Mouse (Mus musculus) cortical plate, adult 2 months (tissue): ENCODE results near the gene Tmem175. TPM values are rescaled to one million over a fixed set of nuclear protein-coding genes. Genes with fewer than 3 reads are reported as not detected.

Source experiments
- H3K27ac ChIP-seq: fragments of 200-500 bp; 2 replicates; pipeline ENCODE4 v1.5.1; 2012; ENCODE audit warnings: low read length, control low read depth, inconsistent platforms; ENCODE audit not compliant: insufficient read depth
- H3K4me1 ChIP-seq: fragments of 200-500 bp; 2 replicates; pipeline ENCODE4 v1.6.1; 2011; ENCODE audit warnings: low read length; ENCODE audit not compliant: control insufficient read depth, insufficient read depth
- H3K4me3 ChIP-seq: fragments of 200-500 bp; 2 replicates; pipeline ENCODE4 v1.5.1; 2011; ENCODE audit warnings: mild to moderate bottlenecking, low read length, control low read depth; ENCODE audit not compliant: insufficient read depth
- CTCF ChIP-seq: fragments of 200-500 bp; IDR thresholded peaks from 2 replicates; pipeline ENCODE4 v1.5.1; 2011; ENCODE audit warnings: mild to moderate bottlenecking, control low read depth, low read length; ENCODE audit not compliant: insufficient read depth; ENCODE audit errors: extremely low read depth
- POLR2A ChIP-seq: fragments of 200-500 bp; IDR thresholded peaks from 2 replicates; pipeline ENCODE4 v1.6.1; 2011; ENCODE audit warnings: mild to moderate bottlenecking, low read length, control low read depth; ENCODE audit not compliant: insufficient read depth; ENCODE audit errors: extremely low read depth
- polyA plus RNA-seq: library from polyadenylated mRNA; depleted of rRNA; stranded (reverse); fragments of >200 nt; gene quantifications from 2 replicates; pipeline ENCODE4 v1.2.3, GENCODE M21; 2012

The Tmem175 gene
- polyA plus RNA-seq, 1 experiment: 62.8 TPM

GRCm38 (mm10) chr5:108665066-108665465 is 35.5 kb downstream of the Tmem175 start:
- no peak overlapping the region for H3K4me3 ChIP-seq
- no peak for TF ChIP-seq CTCF
- H3K4me1 ChIP-seq: peaks cover 5% of the 10 kb centered on the region
- no peak overlapping the region for H3K27ac ChIP-seq

DNA sequence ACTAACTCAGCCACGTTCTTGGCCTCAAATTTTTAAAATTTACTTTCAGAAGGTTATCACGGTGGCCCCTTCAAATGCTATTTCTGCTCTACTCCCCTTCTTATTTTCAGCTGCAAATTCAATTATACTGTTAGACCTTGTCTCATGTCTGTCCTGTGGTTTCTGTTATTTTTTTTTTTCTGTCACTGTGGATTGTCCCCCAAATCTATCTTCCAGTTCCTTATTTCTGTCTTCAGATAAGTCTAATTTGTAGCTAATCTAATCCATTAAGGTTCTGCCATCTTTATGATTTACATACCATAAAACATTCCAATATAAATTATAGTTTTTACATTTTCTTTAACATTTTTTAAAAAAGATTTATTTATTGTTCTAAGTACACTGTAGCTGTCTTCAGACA is 37.8 kb downstream of the Tmem175 start:
- Histone ChIP-seq H3K4me1 (peaks cover 2% of the 10 kb centered on the region), H3K4me3 (no peak overlapping the region), H3K27ac (no peak overlapping the region)
- TF ChIP-seq CTCF: no peak
- TF ChIP-seq POLR2A: no peak

GRCm38 (mm10) chr5:108668387-108668932 is 38.9 kb downstream of the Tmem175 start:
- H3K4me1 ChIP-seq: peaks cover 2% of the 10 kb centered on the region
- TF ChIP-seq CTCF (no peak), POLR2A (no peak)
- peak overlapping the region; percentile 81 for H3K4me3 ChIP-seq

GRCm38 (mm10) chr5:108668977-108669936 is 39.7 kb downstream of the Tmem175 start, which contains the start of gene Dgkq:
Gene Dgkq (minus strand): TSS chr5:108669672.
- peak; percentile 56 for TF ChIP-seq CTCF
- peak; percentile 78; the same call in 1 of the 2 replicates for TF ChIP-seq POLR2A
- Histone ChIP-seq H3K27ac (peak within 1 kb of the TSS; percentile 98), H3K4me3 (peak within 1 kb of the TSS; percentile 81), H3K4me1 (peaks cover 2% of the 10 kb centered on the region)

More at GRCm38 (mm10) chr5:108668387-108668932, 38.9 kb downstream of the Tmem175 start:
- peak overlapping the region; percentile 98 for H3K27ac ChIP-seq

DNA sequence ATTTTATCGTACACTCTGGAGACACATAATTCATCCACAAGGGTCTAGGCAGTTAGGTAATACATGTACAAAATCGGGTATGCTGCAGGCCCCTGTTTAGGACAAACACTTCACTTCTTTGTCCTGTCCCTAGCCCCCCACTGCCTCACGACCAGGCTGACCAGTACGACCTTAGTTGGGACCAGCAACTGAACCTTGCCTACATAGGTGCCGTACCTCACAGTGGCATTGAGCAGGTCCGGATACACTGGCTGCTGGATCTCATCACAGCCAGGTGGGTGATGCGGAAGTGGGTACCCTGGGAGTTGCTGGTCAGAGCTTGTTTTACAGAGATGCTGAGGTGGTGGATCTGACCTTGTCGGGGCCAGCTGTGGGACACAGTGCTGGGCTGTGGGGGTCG is 40.4 kb downstream of the Tmem175 start:
- H3K27ac ChIP-seq: 0 out of 2 replicates have a peak overlapping the region, but pooled peaks have one; percentile 10
- H3K4me1 ChIP-seq: peaks cover 2% of the 10 kb centered on the region
- H3K4me3 ChIP-seq: peak overlapping the region; percentile 81
- no peak for TF ChIP-seq CTCF
- no peak for TF ChIP-seq POLR2A

DNA sequence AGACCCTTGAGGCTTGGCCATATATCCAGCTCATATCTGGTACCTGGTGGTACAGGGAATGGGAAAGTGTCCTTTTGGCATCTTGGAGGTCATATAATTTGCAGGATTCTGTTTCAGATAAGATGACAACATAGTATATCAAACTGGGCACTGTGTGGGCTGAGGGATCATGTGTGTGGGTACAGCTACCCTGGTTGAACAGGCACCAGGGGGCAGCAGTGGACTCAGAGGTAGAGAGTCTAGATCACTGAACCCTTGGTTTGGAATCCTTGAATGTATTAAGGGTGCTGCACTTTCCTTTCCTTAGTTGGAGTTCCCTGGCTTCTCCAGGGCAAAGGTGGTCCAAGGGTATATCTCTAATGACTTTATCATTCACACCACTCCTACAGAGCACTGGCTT is 41.2 kb downstream of the Tmem175 start:
- Histone ChIP-seq H3K4me1 (peaks cover 2% of the 10 kb centered on the region), H3K4me3 (no peak overlapping the region), H3K27ac (no peak overlapping the region)
- TF ChIP-seq CTCF (peak; percentile 60), POLR2A (no peak)

DNA sequence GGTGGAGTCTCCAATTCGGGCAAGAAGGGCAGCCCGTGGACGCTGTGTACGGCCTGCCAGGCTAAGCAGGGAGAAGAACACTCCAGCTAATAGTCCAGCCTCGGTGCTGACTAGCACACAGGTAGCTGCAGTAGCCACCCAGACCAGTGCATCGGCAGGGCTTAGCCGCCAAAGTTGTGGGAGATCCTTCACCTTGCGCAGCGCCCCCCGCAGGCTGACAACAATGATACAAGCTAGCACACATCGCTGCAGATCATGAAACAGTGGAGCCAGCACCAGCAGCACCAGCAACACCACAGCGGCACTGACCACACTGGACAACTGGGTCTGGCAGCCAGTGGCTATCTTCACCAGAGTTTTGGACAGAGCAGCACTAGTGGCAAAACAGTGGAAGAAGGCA is 42.2 kb downstream of the Tmem175 start:
- TF ChIP-seq POLR2A (no peak), CTCF (no peak)
- no peak overlapping the region for H3K27ac ChIP-seq

GRCm38 (mm10) chr5:108674624-108675023 is 45.1 kb downstream of the Tmem175 start:
- no peak for TF ChIP-seq CTCF
- no peak for TF ChIP-seq POLR2A
- Histone ChIP-seq H3K4me1 (peaks cover 7% of the 10 kb centered on the region), H3K4me3 (no peak overlapping the region), H3K27ac (no peak overlapping the region)

More for the DNA sequence above, 42.2 kb downstream of the Tmem175 start:
- H3K4me3 ChIP-seq: no peak overlapping the region
- peaks cover 2% of the 10 kb centered on the region for H3K4me1 ChIP-seq

DNA sequence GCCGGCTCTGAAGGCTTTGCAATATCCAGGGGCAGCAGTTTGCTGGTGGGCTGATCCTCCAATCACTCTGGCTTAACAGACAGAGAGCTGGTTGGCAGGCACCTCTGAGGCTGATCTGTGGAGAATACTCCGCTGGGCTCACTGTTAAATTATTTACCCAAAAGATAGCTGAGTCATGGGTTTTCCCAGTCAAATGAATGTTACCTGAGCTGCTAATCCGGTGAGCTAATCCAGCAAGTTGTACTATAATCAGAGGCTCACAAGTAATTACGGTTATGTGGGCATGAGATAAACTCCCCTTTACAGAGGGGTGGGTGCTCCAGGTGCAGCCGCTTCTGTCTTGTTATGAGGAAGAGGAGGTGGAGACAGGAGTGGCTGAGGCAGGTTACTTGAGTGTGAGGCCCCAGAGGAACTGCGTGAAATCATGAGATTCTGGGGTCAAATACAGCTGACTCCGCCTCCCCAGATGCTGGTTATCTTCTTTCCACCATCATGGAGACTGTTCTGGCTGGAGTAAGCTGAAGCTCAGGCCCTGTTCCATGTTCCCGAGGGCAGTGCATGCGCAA is 45.8 kb downstream of the Tmem175 start, which contains the start of gene Slc26a1:
Gene Slc26a1 (minus strand): TSS at position 319 of the 566 bp plus-strand sequence.
- TF ChIP-seq POLR2A (no peak), CTCF (no peak)
- peaks cover 5% of the 10 kb centered on the region; the same call in 1 of the 2 replicates for H3K4me1 ChIP-seq
- no peak within 1 kb of the TSS for H3K27ac ChIP-seq
- H3K4me3 ChIP-seq: no peak within 1 kb of the TSS
